Mouse (Mus musculus) neural tube, embryonic 15.5 days (tissue): ENCODE measurements at regions not wholly inside any gene's neighbourhood (a gene's known extent, or its start where the extent isn't known, plus 50 kb on each side); places are given as distances from the start of the nearest gene placed in this dataset.
A peak's percentile ranks its signal among the peaks of the same experiment; 100 is the strongest.
"Not testable (repeated sequence)": the region's sequence is repeated elsewhere in the genome, so short reads cannot be mapped to it uniquely, and the experiment has no call there.

ENCODE experiments used
- ATAC-seq: fragments of 200-750 bp; cut with Nextera tagmentation; 2 replicates; pipeline ENCODE4 v1.8.0; 2017; ENCODE audit warnings: mild to moderate bottlenecking, moderate TSS enrichment, moderate library complexity; ENCODE audit not compliant: low FRiP score
- H3K27ac ChIP-seq: fragments of 300-500 bp; sonication (generic); replicated peaks from 2 replicates; pipeline ENCODE4 v1.5.1; 2015; ENCODE audit warnings: mild to moderate bottlenecking, inconsistent platforms
- H3K27me3 ChIP-seq: fragments of 300-500 bp; sonication (generic); replicated peaks from 2 replicates; pipeline ENCODE4 v1.6.1; 2015; ENCODE audit warnings: inconsistent platforms
- H3K36me3 ChIP-seq: fragments of 300-500 bp; sonication (generic); 2 replicates; pipeline ENCODE4 v1.6.1; 2015; ENCODE audit warnings: inconsistent platforms
- H3K4me1 ChIP-seq: fragments of 300-500 bp; sonication (generic); 2 replicates; pipeline ENCODE4 v1.6.1; 2015; ENCODE audit warnings: inconsistent platforms
- H3K4me2 ChIP-seq: fragments of 300-500 bp; sonication (generic); 2 replicates; pipeline ENCODE4 v1.6.1; 2015; ENCODE audit warnings: inconsistent platforms, mild to moderate bottlenecking, moderate library complexity
- H3K4me3 ChIP-seq: fragments of 300-500 bp; sonication (generic); replicated peaks from 2 replicates; pipeline ENCODE4 v1.5.1; 2015; ENCODE audit warnings: mild to moderate bottlenecking, inconsistent platforms
- H3K9ac ChIP-seq: fragments of 300-500 bp; sonication (generic); replicated peaks from 2 replicates; pipeline ENCODE4 v1.6.1; 2015; ENCODE audit warnings: mild to moderate bottlenecking, inconsistent platforms
- H3K9me3 ChIP-seq: fragments of 300-500 bp; sonication (generic); replicated peaks from 2 replicates; pipeline ENCODE4 v1.6.1; 2016; ENCODE audit warnings: inconsistent platforms
- WGBS: fragments of 180-500 bp; shearing (Covaris S2); methylation state at CpG from one replicate; pipeline ENCODE4 v1.1.7; 2015; ENCODE audit warnings: mixed read lengths; 5-methylcytosine and 5-hydroxymethylcytosine counted together

GRCm38 (mm10) chr15:14815556-14815955 lies 1642.1 kb upstream of the Cdh6 start:
- Histone ChIP-seq H3K27ac (no peak overlapping the region), H3K4me3 (no peak overlapping the region), H3K4me1 (no peaks in the 10 kb centered on the region), H3K9ac (no peak overlapping the region), H3K36me3 (no peaks in the 10 kb centered on the region), H3K4me2 (no peak overlapping the region), H3K27me3 (no peaks in the 10 kb centered on the region), H3K9me3 (no peaks in the 10 kb centered on the region)
- no peak for ATAC-seq

- H3K36me3 ChIP-seq = no peaks in the 10 kb centered on the region
- no peaks in the 10 kb centered on the region for H3K27me3 ChIP-seq
- 46% methylated on average over 1 of the region's 1 CpGs for WGBS
- H3K9me3 ChIP-seq = no peaks in the 10 kb centered on the region
- H3K4me2 ChIP-seq = no peak overlapping the region
- H3K27ac ChIP-seq = no peak overlapping the region
- no peaks in the 10 kb centered on the region for H3K4me1 ChIP-seq
- no peak for ATAC-seq
- H3K4me3 ChIP-seq = no peak overlapping the region
- no peak overlapping the region for H3K9ac ChIP-seq
These were observed 1633.4 kb upstream of the Cdh6 start for GRCm38 (mm10) chr15:14806849-14807248.

GRCm38 (mm10) chr15:14795221-14795620 lies 1621.7 kb upstream of the Cdh6 start:
- WGBS = 63% methylated on average over 2 of the region's 2 CpGs
- no peak overlapping the region for H3K4me2 ChIP-seq
- H3K27me3 ChIP-seq = no peaks in the 10 kb centered on the region
- H3K9me3 ChIP-seq = no peaks in the 10 kb centered on the region
- H3K4me1 ChIP-seq = no peaks in the 10 kb centered on the region
- no peak overlapping the region for H3K4me3 ChIP-seq
- no peak overlapping the region for H3K27ac ChIP-seq
- H3K36me3 ChIP-seq = no peaks in the 10 kb centered on the region
- no peak overlapping the region for H3K9ac ChIP-seq
- ATAC-seq = no peak

GRCm38 (mm10) chr15:14780727-14781126 lies 1607.3 kb upstream of the Cdh6 start:
- ATAC-seq = no peak
- no peaks in the 10 kb centered on the region for H3K36me3 ChIP-seq
- no peak overlapping the region for H3K4me2 ChIP-seq
- H3K27me3 ChIP-seq = no peaks in the 10 kb centered on the region
- no peaks in the 10 kb centered on the region for H3K4me1 ChIP-seq
- H3K9me3 ChIP-seq = no peaks in the 10 kb centered on the region
- WGBS = 81% methylated on average over 2 of the region's 2 CpGs
- H3K9ac ChIP-seq = no peak overlapping the region
- no peak overlapping the region for H3K27ac ChIP-seq
- H3K4me3 ChIP-seq = no peak overlapping the region

- Histone ChIP-seq H3K9me3 (no peaks in the 10 kb centered on the region), H3K4me1 (no peaks in the 10 kb centered on the region), H3K4me3 (no peak overlapping the region), H3K27me3 (no peaks in the 10 kb centered on the region), H3K4me2 (no peak overlapping the region), H3K36me3 (no peaks in the 10 kb centered on the region), H3K9ac (no peak overlapping the region), H3K27ac (no peak overlapping the region)
- ATAC-seq = no peak
- 93% methylated on average over 2 of the region's 2 CpGs for WGBS
These were observed 1568.3 kb upstream of the Cdh6 start for GRCm38 (mm10) chr15:14741733-14742132.

GRCm38 (mm10) chr15:14697925-14698324 lies 1524.5 kb upstream of the Cdh6 start:
- 97% methylated on average over 2 of the region's 2 CpGs for WGBS
- not testable (repeated sequence) for H3K27me3 ChIP-seq, H3K9me3 ChIP-seq, H3K4me1 ChIP-seq, H3K4me3 ChIP-seq, H3K36me3 ChIP-seq, H3K27ac ChIP-seq, H3K9ac ChIP-seq, H3K4me2 ChIP-seq, ATAC-seq

- 92% methylated on average over 10 of the region's 10 CpGs for WGBS
- H3K4me1 ChIP-seq = no peaks in the 10 kb centered on the region
These were observed 1523.0 kb upstream of the Cdh6 start for GRCm38 (mm10) chr15:14696481-14696880.

GRCm38 (mm10) chr15:14689141-14689540 lies 1515.7 kb upstream of the Cdh6 start:
- 0 out of 2 replicates have a peak, but pooled peaks cover 3% of the 10 kb centered on the region for H3K4me1 ChIP-seq
- H3K9me3 ChIP-seq = no peaks in the 10 kb centered on the region
- no peak overlapping the region for H3K27ac ChIP-seq
- H3K4me2 ChIP-seq = no peak overlapping the region
- H3K36me3 ChIP-seq = no peaks in the 10 kb centered on the region
- 0 out of 2 replicates have a peak, but pooled peaks have one; percentile 31 for ATAC-seq
- H3K4me3 ChIP-seq = no peak overlapping the region
- H3K9ac ChIP-seq = no peak overlapping the region
- no peaks in the 10 kb centered on the region for H3K27me3 ChIP-seq
- WGBS = 49% methylated on average over 2 of the region's 2 CpGs

More at GRCm38 (mm10) chr15:14696481-14696880, 1523.0 kb upstream of the Cdh6 start:
- no peak overlapping the region for H3K4me2 ChIP-seq
- ATAC-seq = no peak
- H3K4me3 ChIP-seq = no peak overlapping the region
- no peaks in the 10 kb centered on the region for H3K27me3 ChIP-seq
- H3K9ac ChIP-seq = no peak overlapping the region
- H3K9me3 ChIP-seq = no peaks in the 10 kb centered on the region; the same call in 1 of the 2 replicates
- H3K27ac ChIP-seq = no peak overlapping the region
- no peaks in the 10 kb centered on the region for H3K36me3 ChIP-seq

GRCm38 (mm10) chr15:14642291-14642690 lies 1468.8 kb upstream of the Cdh6 start:
- Histone ChIP-seq H3K36me3 (no peaks in the 10 kb centered on the region), H3K27ac (no peak overlapping the region), H3K4me2 (no peak overlapping the region), H3K4me1 (no peaks in the 10 kb centered on the region), H3K27me3 (no peaks in the 10 kb centered on the region), H3K9me3 (no peaks in the 10 kb centered on the region), H3K4me3 (no peak overlapping the region), H3K9ac (no peak overlapping the region)
- ATAC-seq = no peak
- WGBS = 74% methylated on average over 2 of the region's 2 CpGs

GRCm38 (mm10) chr15:14628523-14628922 lies 1455.0 kb upstream of the Cdh6 start:
- no peak overlapping the region for H3K4me3 ChIP-seq
- no peak for ATAC-seq
- H3K9ac ChIP-seq = no peak overlapping the region
- H3K4me2 ChIP-seq = no peak overlapping the region
- no peaks in the 10 kb centered on the region for H3K36me3 ChIP-seq
- H3K4me1 ChIP-seq = no peaks in the 10 kb centered on the region
- no peaks in the 10 kb centered on the region for H3K9me3 ChIP-seq
- no peak overlapping the region for H3K27ac ChIP-seq
- WGBS = 48% methylated on average over 1 of the region's 1 CpGs
- H3K27me3 ChIP-seq = no peaks in the 10 kb centered on the region

- Histone ChIP-seq H3K36me3 (no peaks in the 10 kb centered on the region), H3K4me1 (no peaks in the 10 kb centered on the region), H3K27me3 (no peaks in the 10 kb centered on the region), H3K4me3 (no peak overlapping the region), H3K4me2 (no peak overlapping the region), H3K27ac (no peak overlapping the region), H3K9me3 (no peaks in the 10 kb centered on the region), H3K9ac (no peak overlapping the region)
- 89% methylated on average over 1 of the region's 1 CpGs for WGBS
- ATAC-seq = no peak
These were observed 1433.2 kb upstream of the Cdh6 start for GRCm38 (mm10) chr15:14606691-14607090.
